Mouse (Mus musculus): ENCODE results near the gene Tspan4. TPM values are rescaled to one million over a fixed set of nuclear protein-coding genes. Genes with fewer than 3 reads are reported as not detected.

The Tspan4 gene
- polyA plus RNA-seq, 1 experiment from 2014 or later: 29.7 TPM

GRCm38 (mm10) chr7:141467230-141468030, 7.6 kb upstream of the Tspan4 start, which contains the start of gene Cd151:
TSS of gene Cd151 (plus strand) at chr7:141467392.
- WGBS: 2% methylated on average over 52 of the region's 52 CpGs

GRCm38 (mm10) chr7:141468164-141468521, 6.9 kb upstream of the Tspan4 start:
- 29% methylated on average over 5 of the region's 5 CpGs for WGBS
- peak; percentile 6; the same call in 1 of the 2 replicates for ATAC-seq (replicated peaks; ENCODE audit: low FRiP score)
- Histone ChIP-seq H3K9ac (ENCODE audit: low read length) (peak overlapping the region; percentile 78), H3K4me1 (replicated peaks; ENCODE audit: control insufficient read depth, insufficient read depth, low read length) (peaks cover 21% of the 10 kb centered on the region), H3K4me3 (ENCODE audit: low read depth, low read length) (peak overlapping the region; percentile 56), H3K27ac (ENCODE audit: low read depth, low read length) (peak overlapping the region; percentile 70; the same call in 1 of the 2 replicates), H3K27me3 (ENCODE audit: control insufficient read depth, insufficient read depth, low read length) (peaks cover 33% of the 10 kb centered on the region), H3K4me2 (ENCODE audit: low read depth, low read length, severe bottlenecking) (peak overlapping the region; percentile 78), H3K36me3 (ENCODE audit: control insufficient read depth, insufficient read depth, low read length) (peaks cover 3% of the 10 kb centered on the region), H3K9me3 (ENCODE audit: control insufficient read depth, low read length) (no peaks in the 10 kb centered on the region)
- DNase-seq (ENCODE audit: low spot score): no peak

More at GRCm38 (mm10) chr7:141467230-141468030, 7.6 kb upstream of the Tspan4 start, which contains the start of gene Cd151:
- ATAC-seq (replicated peaks; ENCODE audit: low FRiP score) (peak; percentile 78), DNase-seq (ENCODE audit: low spot score) (peak; percentile 92)
- Histone ChIP-seq H3K4me2 (ENCODE audit: low read depth, low read length, severe bottlenecking) (peak within 1 kb of the TSS; percentile 78), H3K4me3 (ENCODE audit: low read depth, low read length) (peak within 1 kb of the TSS; percentile 56), H3K27me3 (ENCODE audit: control insufficient read depth, insufficient read depth, low read length) (peaks cover 41% of the 10 kb centered on the region), H3K9me3 (ENCODE audit: control insufficient read depth, low read length) (no peaks in the 10 kb centered on the region), H3K36me3 (ENCODE audit: control insufficient read depth, insufficient read depth, low read length) (peaks cover 2% of the 10 kb centered on the region), H3K27ac (ENCODE audit: low read depth, low read length) (peak within 1 kb of the TSS; percentile 70), H3K4me1 (replicated peaks; ENCODE audit: control insufficient read depth, insufficient read depth, low read length) (peaks cover 21% of the 10 kb centered on the region), H3K9ac (ENCODE audit: low read length) (peak within 1 kb of the TSS; percentile 78)

- peak overlapping the region; percentile 56 for H3K4me3 ChIP-seq (ENCODE audit: low read depth, low read length)
- H3K4me2 ChIP-seq (ENCODE audit: low read depth, low read length, severe bottlenecking): peak overlapping the region; percentile 78
- H3K36me3 ChIP-seq (ENCODE audit: control insufficient read depth, insufficient read depth, low read length): peaks cover 3% of the 10 kb centered on the region
- 31% methylated on average over 8 of the region's 8 CpGs for WGBS
- H3K9me3 ChIP-seq (ENCODE audit: control insufficient read depth, low read length): no peaks in the 10 kb centered on the region
- peak overlapping the region; percentile 78 for H3K9ac ChIP-seq (ENCODE audit: low read length)
- peaks cover 21% of the 10 kb centered on the region for H3K4me1 ChIP-seq (replicated peaks; ENCODE audit: control insufficient read depth, insufficient read depth, low read length)
- ATAC-seq (replicated peaks; ENCODE audit: low FRiP score) (peak; percentile 78), DNase-seq (ENCODE audit: low spot score) (peak; percentile 72)
- peak overlapping the region; percentile 70 for H3K27ac ChIP-seq (ENCODE audit: low read depth, low read length)
- peaks cover 28% of the 10 kb centered on the region for H3K27me3 ChIP-seq (ENCODE audit: control insufficient read depth, insufficient read depth, low read length)
Observed at GRCm38 (mm10) chr7:141468522-141469211, 6.4 kb upstream of the Tspan4 start.

- WGBS: 84% methylated on average over 6 of the region's 6 CpGs
- Histone ChIP-seq H3K4me1 (replicated peaks; ENCODE audit: control insufficient read depth, insufficient read depth, low read length) (peaks cover 28% of the 10 kb centered on the region), H3K27me3 (ENCODE audit: control insufficient read depth, insufficient read depth, low read length) (peaks cover 21% of the 10 kb centered on the region), H3K27ac (ENCODE audit: low read depth, low read length) (no peak overlapping the region), H3K4me3 (ENCODE audit: low read depth, low read length) (peak overlapping the region; percentile 56), H3K9me3 (ENCODE audit: control insufficient read depth, low read length) (no peaks in the 10 kb centered on the region), H3K4me2 (ENCODE audit: low read depth, low read length, severe bottlenecking) (peak overlapping the region; percentile 78; the same call in 1 of the 2 replicates), H3K9ac (ENCODE audit: low read length) (peak overlapping the region; percentile 78), H3K36me3 (ENCODE audit: control insufficient read depth, insufficient read depth, low read length) (peaks cover 3% of the 10 kb centered on the region)
- DNase-seq (ENCODE audit: low spot score) (no peak), ATAC-seq (replicated peaks; ENCODE audit: low FRiP score) (no peak)
Observed at GRCm38 (mm10) chr7:141469352-141469751, 5.7 kb upstream of the Tspan4 start.

- 91% methylated on average over 18 of the region's 18 CpGs for WGBS
- H3K4me3 ChIP-seq (ENCODE audit: low read depth, low read length): no peak overlapping the region; the same call in 1 of the 2 replicates
- no peaks in the 10 kb centered on the region for H3K9me3 ChIP-seq (ENCODE audit: control insufficient read depth, low read length)
- no peak for ATAC-seq (replicated peaks; ENCODE audit: low FRiP score)
- no peak overlapping the region for H3K27ac ChIP-seq (ENCODE audit: low read depth, low read length)
- peaks cover 14% of the 10 kb centered on the region for H3K27me3 ChIP-seq (ENCODE audit: control insufficient read depth, insufficient read depth, low read length)
- peaks cover 26% of the 10 kb centered on the region for H3K4me1 ChIP-seq (replicated peaks; ENCODE audit: control insufficient read depth, insufficient read depth, low read length)
- DNase-seq (ENCODE audit: low spot score): no peak
- H3K4me2 ChIP-seq (ENCODE audit: low read depth, low read length, severe bottlenecking): no peak overlapping the region
- peaks cover 3% of the 10 kb centered on the region for H3K36me3 ChIP-seq (ENCODE audit: control insufficient read depth, insufficient read depth, low read length)
- H3K9ac ChIP-seq (ENCODE audit: low read length): no peak overlapping the region
Observed at GRCm38 (mm10) chr7:141469901-141470636, 5.0 kb upstream of the Tspan4 start.

- Histone ChIP-seq H3K4me1 (replicated peaks; ENCODE audit: control insufficient read depth, insufficient read depth, low read length) (peaks cover 27% of the 10 kb centered on the region), H3K4me2 (ENCODE audit: low read depth, low read length, severe bottlenecking) (no peak overlapping the region), H3K9ac (ENCODE audit: low read length) (no peak overlapping the region), H3K27me3 (ENCODE audit: control insufficient read depth, insufficient read depth, low read length) (peaks cover 11% of the 10 kb centered on the region), H3K27ac (ENCODE audit: low read depth, low read length) (no peak overlapping the region), H3K9me3 (ENCODE audit: control insufficient read depth, low read length) (no peaks in the 10 kb centered on the region), H3K4me3 (ENCODE audit: low read depth, low read length) (no peak overlapping the region), H3K36me3 (ENCODE audit: control insufficient read depth, insufficient read depth, low read length) (peaks cover 3% of the 10 kb centered on the region)
- no peak for DNase-seq (ENCODE audit: low spot score)
- ATAC-seq (replicated peaks; ENCODE audit: low FRiP score): no peak
- WGBS: 96% methylated on average over 10 of the region's 10 CpGs
Observed at GRCm38 (mm10) chr7:141470637-141470944, 4.4 kb upstream of the Tspan4 start.

GRCm38 (mm10) chr7:141471236-141471635, 3.8 kb upstream of the Tspan4 start:
- H3K27me3 ChIP-seq (ENCODE audit: control insufficient read depth, insufficient read depth, low read length): peaks cover 11% of the 10 kb centered on the region
- peaks cover 3% of the 10 kb centered on the region for H3K36me3 ChIP-seq (ENCODE audit: control insufficient read depth, insufficient read depth, low read length)
- H3K4me1 ChIP-seq (replicated peaks; ENCODE audit: control insufficient read depth, insufficient read depth, low read length): peaks cover 34% of the 10 kb centered on the region
- DNase-seq (ENCODE audit: low spot score): no peak
- 85% methylated on average over 1 of the region's 1 CpGs for WGBS
- no peak overlapping the region for H3K4me3 ChIP-seq (ENCODE audit: low read depth, low read length)
- no peak overlapping the region for H3K27ac ChIP-seq (ENCODE audit: low read depth, low read length)
- H3K4me2 ChIP-seq (ENCODE audit: low read depth, low read length, severe bottlenecking): no peak overlapping the region
- H3K9ac ChIP-seq (ENCODE audit: low read length): no peak overlapping the region
- no peaks in the 10 kb centered on the region for H3K9me3 ChIP-seq (ENCODE audit: control insufficient read depth, low read length)
- no peak for ATAC-seq (replicated peaks; ENCODE audit: low FRiP score)

GRCm38 (mm10) chr7:141472226-141472625, 2.8 kb upstream of the Tspan4 start:
- H3K27ac ChIP-seq (ENCODE audit: low read depth, low read length): no peak overlapping the region
- H3K4me1 ChIP-seq (replicated peaks; ENCODE audit: control insufficient read depth, insufficient read depth, low read length): peaks cover 30% of the 10 kb centered on the region
- no peak for ATAC-seq (replicated peaks; ENCODE audit: low FRiP score)
- H3K27me3 ChIP-seq (ENCODE audit: control insufficient read depth, insufficient read depth, low read length): peaks cover 10% of the 10 kb centered on the region
- no peak overlapping the region for H3K9ac ChIP-seq (ENCODE audit: low read length)
- no peaks in the 10 kb centered on the region for H3K9me3 ChIP-seq (ENCODE audit: control insufficient read depth, low read length)
- no peak overlapping the region for H3K4me3 ChIP-seq (ENCODE audit: low read depth, low read length)
- H3K36me3 ChIP-seq (ENCODE audit: control insufficient read depth, insufficient read depth, low read length): peaks cover 3% of the 10 kb centered on the region
- H3K4me2 ChIP-seq (ENCODE audit: low read depth, low read length, severe bottlenecking): no peak overlapping the region
- WGBS: 88% methylated on average over 6 of the region's 6 CpGs
- no peak for DNase-seq (ENCODE audit: low spot score)
